Mouse (Mus musculus): ENCODE results near the gene Pmpca. TPM values are rescaled to one million over a fixed set of nuclear protein-coding genes. Genes with fewer than 3 reads are reported as not detected.

The Pmpca gene
- polyA plus RNA-seq, 1 experiment: 18.3 TPM

- Histone ChIP-seq H3K4me3 (replicated peaks) (peak within 1 kb of the TSS; percentile 86), H3K27me3 (ENCODE audit: control insufficient read depth) (no peaks in the 10 kb centered on the region), H3K4me1 (ENCODE audit: control insufficient read depth) (peaks cover 43% of the 10 kb centered on the region), H3K36me3 (ENCODE audit: control insufficient read depth) (peaks cover 18% of the 10 kb centered on the region), H3K9me3 (ENCODE audit: control insufficient read depth, low read length) (no peaks in the 10 kb centered on the region)
- TF ChIP-seq GATA1 (IDR thresholded peaks at IDR 0.05; ENCODE audit: low read length) (no peak), TAL1 (IDR thresholded peaks at IDR 0.05; ENCODE audit: low read length) (no peak)
Measured at GRCm38 (mm10) chr2:26444946-26445665, 56.0 kb downstream of the Pmpca start, which contains the start of gene Sec16a. TSS of gene Sec16a (minus strand) at chr2:26445216.

- TF ChIP-seq GATA1 (IDR thresholded peaks at IDR 0.05; ENCODE audit: low read length): no peak
- TF ChIP-seq TAL1 (IDR thresholded peaks at IDR 0.05; ENCODE audit: low read length): no peak
- H3K9me3 ChIP-seq (ENCODE audit: control insufficient read depth, low read length): no peaks in the 10 kb centered on the region
- H3K36me3 ChIP-seq (ENCODE audit: control insufficient read depth): peaks cover 10% of the 10 kb centered on the region
- peak overlapping the region; percentile 86 for H3K4me3 ChIP-seq (replicated peaks)
- H3K27me3 ChIP-seq (ENCODE audit: control insufficient read depth): no peaks in the 10 kb centered on the region
- peaks cover 43% of the 10 kb centered on the region for H3K4me1 ChIP-seq (ENCODE audit: control insufficient read depth)
Measured at GRCm38 (mm10) chr2:26445666-26446445, 56.7 kb downstream of the Pmpca start.

- H3K9me3 ChIP-seq (ENCODE audit: control insufficient read depth, low read length): no peaks in the 10 kb centered on the region
- TF ChIP-seq GATA1 (IDR thresholded peaks at IDR 0.05; ENCODE audit: low read length) (no peak), TAL1 (IDR thresholded peaks at IDR 0.05; ENCODE audit: low read length) (no peak)
- peaks cover 43% of the 10 kb centered on the region for H3K4me1 ChIP-seq (ENCODE audit: control insufficient read depth)
- H3K36me3 ChIP-seq (ENCODE audit: control insufficient read depth): peaks cover 2% of the 10 kb centered on the region
- H3K27me3 ChIP-seq (ENCODE audit: control insufficient read depth): no peaks in the 10 kb centered on the region
- H3K4me3 ChIP-seq (replicated peaks): peak overlapping the region; percentile 86
Measured at GRCm38 (mm10) chr2:26446671-26447070, 57.5 kb downstream of the Pmpca start.

Other genes with a start within 250 kb of the Pmpca start
- gene Lhx3, start 181.1 kb upstream of the Pmpca start, polyA plus RNA-seq (2012): not detected in 2 replicates
- 0.36 and 0.45 TPM in 2 replicates for gene Qsox2, start 151.8 kb upstream of the Pmpca start, polyA plus RNA-seq (2012)
- under 0.01 TPM in 2 replicates for gene Ccdc187, start 94.8 kb upstream of the Pmpca start, polyA plus RNA-seq (2012)
- 0.03 and 0.12 TPM in 2 replicates for gene Gpsm1, start 73.8 kb upstream of the Pmpca start, polyA plus RNA-seq (2012)
- gene Dnlz, start 37.2 kb upstream of the Pmpca start, polyA plus RNA-seq (2012): 1.4 TPM in 2 replicates
- gene Card9, start 28.4 kb upstream of the Pmpca start, polyA plus RNA-seq (2012): 0.20 and 0.22 TPM in 2 replicates
- gene Snapc4, start 8.7 kb upstream of the Pmpca start, polyA plus RNA-seq (2012): 1.6 and 2.3 TPM in 2 replicates
- gene Entr1, start within 50 bp of the Pmpca start, polyA plus RNA-seq (2012): 4.4 and 5.4 TPM in 2 replicates
- gene Inpp5e, start 19.9 kb downstream of the Pmpca start, polyA plus RNA-seq (2012): 0.75 and 0.98 TPM in 2 replicates
- 0.67 and 1.1 TPM in 2 replicates for gene Sec16a, start 55.9 kb downstream of the Pmpca start, polyA plus RNA-seq (2012)
- 0.07 and 0.41 TPM in 2 replicates for gene Notch1, start 127.3 kb downstream of the Pmpca start, polyA plus RNA-seq (2012)
- gene Egfl7, start 190.7 kb downstream of the Pmpca start, polyA plus RNA-seq (2012): 3.2 and 3.6 TPM in 2 replicates
- not detected in 2 replicates for gene Gm20532, start 197.3 kb downstream of the Pmpca start, polyA plus RNA-seq (2012)
- gene Agpat2, start 215.1 kb downstream of the Pmpca start, polyA plus RNA-seq (2012): 0.02 and 0.31 TPM in 2 replicates
- gene Fam69b, start 239.1 kb downstream of the Pmpca start, polyA plus RNA-seq (2012): not detected in 2 replicates

All from erythroblast, embryonic 14.5 days (primary cell).